Mouse (Mus musculus): ENCODE data around the gene Ptpn11. TPM values are rescaled to one million over a fixed set of nuclear protein-coding genes. Genes with fewer than 3 reads are reported as not detected.

The Ptpn11 gene
- polyA plus RNA-seq, 1 experiment from 2014 or later: 21.5 TPM

- Histone ChIP-seq H3K4me3 (ENCODE audit: low read depth, low read length) (no peak overlapping the region), H3K27me3 (replicated peaks; ENCODE audit: control insufficient read depth, insufficient read depth, low read length) (no peaks in the 10 kb centered on the region), H3K4me1 (replicated peaks; ENCODE audit: control insufficient read depth, insufficient read depth, low read length) (peaks cover 33% of the 10 kb centered on the region), H3K4me2 (no peak overlapping the region), H3K9me3 (ENCODE audit: control insufficient read depth, low read length) (no peaks in the 10 kb centered on the region), H3K36me3 (ENCODE audit: control insufficient read depth, insufficient read depth, low read length) (no peaks in the 10 kb centered on the region), H3K9ac (ENCODE audit: low read depth, low read length) (no peak overlapping the region; the same call in 1 of the 2 replicates), H3K27ac (ENCODE audit: low read depth, low read length) (peak overlapping the region; percentile 60)
- 86% methylated on average over 2 of the region's 2 CpGs for WGBS
- ATAC-seq (replicated peaks; ENCODE audit: low FRiP score) (no peak), DNase-seq (ENCODE audit: low spot score) (no peak)
Observed at GRCm38 (mm10) chr5:121197337-121197736, 6.1 kb upstream of the Ptpn11 start.

DNA sequence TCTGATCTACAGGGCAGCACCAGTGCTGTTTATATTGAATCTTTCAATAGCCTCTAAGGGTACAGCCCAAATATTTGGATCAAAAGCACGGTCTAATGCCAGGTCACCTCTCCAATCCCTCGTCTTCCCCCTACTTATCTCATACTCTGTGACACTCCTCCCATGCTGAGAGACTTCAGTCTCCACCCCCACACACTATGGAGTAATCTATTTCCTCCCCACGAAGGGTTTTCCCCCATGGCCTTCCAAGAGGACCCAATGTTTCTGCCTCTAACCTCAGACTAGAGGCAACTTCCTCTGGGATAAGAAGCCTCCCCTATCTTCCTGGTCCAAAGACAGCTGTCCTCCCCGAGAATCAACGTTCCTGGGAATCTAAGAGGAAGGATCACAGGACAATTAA is 5.6 kb upstream of the Ptpn11 start:
- 26% methylated on average over 5 of the region's 5 CpGs for WGBS
- no peaks in the 10 kb centered on the region for H3K27me3 ChIP-seq (replicated peaks; ENCODE audit: control insufficient read depth, insufficient read depth, low read length)
- H3K9me3 ChIP-seq (ENCODE audit: control insufficient read depth, low read length): no peaks in the 10 kb centered on the region
- DNase-seq (ENCODE audit: low spot score): no peak
- peak; percentile 58 for ATAC-seq (replicated peaks; ENCODE audit: low FRiP score)
- peak overlapping the region; percentile 60 for H3K27ac ChIP-seq (ENCODE audit: low read depth, low read length)
- no peaks in the 10 kb centered on the region for H3K36me3 ChIP-seq (ENCODE audit: control insufficient read depth, insufficient read depth, low read length)
- peak overlapping the region; percentile 35 for H3K9ac ChIP-seq (ENCODE audit: low read depth, low read length)
- H3K4me2 ChIP-seq: peak overlapping the region; percentile 35
- peaks cover 33% of the 10 kb centered on the region for H3K4me1 ChIP-seq (replicated peaks; ENCODE audit: control insufficient read depth, insufficient read depth, low read length)
- no peak overlapping the region for H3K4me3 ChIP-seq (ENCODE audit: low read depth, low read length)

DNA sequence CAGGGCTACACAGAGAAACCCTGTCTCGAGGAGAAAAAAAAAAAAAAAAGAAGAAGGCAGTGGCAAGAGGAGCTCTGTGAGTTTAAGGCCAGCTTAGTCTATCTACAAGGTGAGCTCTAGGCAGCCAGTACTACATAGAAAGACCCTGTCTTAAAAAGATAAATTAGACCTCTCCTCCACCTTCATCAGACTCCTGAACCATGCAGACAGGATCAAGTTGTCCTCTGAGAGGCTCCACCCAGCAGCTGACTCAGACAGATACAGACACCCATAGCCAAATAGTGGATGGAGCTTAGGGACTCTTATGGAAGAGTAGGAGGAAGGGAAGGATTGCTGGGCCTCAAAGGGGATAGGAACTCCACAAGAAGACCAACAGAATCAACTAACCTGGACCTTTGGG is 3.0 kb upstream of the Ptpn11 start:
- Histone ChIP-seq H3K9ac (ENCODE audit: low read depth, low read length) (peak overlapping the region; percentile 32), H3K9me3 (ENCODE audit: control insufficient read depth, low read length) (no peaks in the 10 kb centered on the region), H3K27ac (ENCODE audit: low read depth, low read length) (peak overlapping the region; percentile 70), H3K4me1 (replicated peaks; ENCODE audit: control insufficient read depth, insufficient read depth, low read length) (peaks cover 34% of the 10 kb centered on the region), H3K4me3 (ENCODE audit: low read depth, low read length) (no peak overlapping the region), H3K4me2 (no peak overlapping the region), H3K27me3 (replicated peaks; ENCODE audit: control insufficient read depth, insufficient read depth, low read length) (no peaks in the 10 kb centered on the region), H3K36me3 (ENCODE audit: control insufficient read depth, insufficient read depth, low read length) (no peaks in the 10 kb centered on the region)
- WGBS: 33% methylated on average over 1 of the region's 1 CpGs
- ATAC-seq (replicated peaks; ENCODE audit: low FRiP score) (peak; percentile 67), DNase-seq (ENCODE audit: low spot score) (no peak)

DNA sequence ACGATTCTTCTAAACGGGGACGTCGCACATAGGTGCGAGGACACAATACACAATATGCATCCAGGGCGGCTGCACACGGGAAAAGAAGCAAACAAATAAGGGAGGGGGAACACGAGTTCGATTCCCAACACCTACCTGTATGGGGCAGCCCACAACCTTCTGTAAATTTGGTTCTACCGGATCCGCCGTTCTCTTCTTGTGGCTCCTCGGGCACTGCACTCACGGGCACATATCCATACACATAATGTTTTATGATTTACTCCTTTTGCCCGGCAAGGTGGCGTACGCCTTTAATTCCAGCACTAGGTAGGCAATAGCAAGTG is 348 bp upstream of the Ptpn11 start:
- peak overlapping the region; percentile 80 for H3K4me2 ChIP-seq
- no peaks in the 10 kb centered on the region for H3K36me3 ChIP-seq (ENCODE audit: control insufficient read depth, insufficient read depth, low read length)
- H3K4me1 ChIP-seq (replicated peaks; ENCODE audit: control insufficient read depth, insufficient read depth, low read length): peaks cover 24% of the 10 kb centered on the region
- WGBS: 10% methylated on average over 17 of the region's 17 CpGs
- H3K27ac ChIP-seq (ENCODE audit: low read depth, low read length): peak overlapping the region; percentile 70
- H3K9me3 ChIP-seq (ENCODE audit: control insufficient read depth, low read length): no peaks in the 10 kb centered on the region
- peak overlapping the region; percentile 96 for H3K4me3 ChIP-seq (ENCODE audit: low read depth, low read length)
- H3K9ac ChIP-seq (ENCODE audit: low read depth, low read length): peak overlapping the region; percentile 94
- ATAC-seq (replicated peaks; ENCODE audit: low FRiP score) (peak; percentile 21; the same call in 1 of the 2 replicates), DNase-seq (ENCODE audit: low spot score) (no peak)
- H3K27me3 ChIP-seq (replicated peaks; ENCODE audit: control insufficient read depth, insufficient read depth, low read length): no peaks in the 10 kb centered on the region

DNA sequence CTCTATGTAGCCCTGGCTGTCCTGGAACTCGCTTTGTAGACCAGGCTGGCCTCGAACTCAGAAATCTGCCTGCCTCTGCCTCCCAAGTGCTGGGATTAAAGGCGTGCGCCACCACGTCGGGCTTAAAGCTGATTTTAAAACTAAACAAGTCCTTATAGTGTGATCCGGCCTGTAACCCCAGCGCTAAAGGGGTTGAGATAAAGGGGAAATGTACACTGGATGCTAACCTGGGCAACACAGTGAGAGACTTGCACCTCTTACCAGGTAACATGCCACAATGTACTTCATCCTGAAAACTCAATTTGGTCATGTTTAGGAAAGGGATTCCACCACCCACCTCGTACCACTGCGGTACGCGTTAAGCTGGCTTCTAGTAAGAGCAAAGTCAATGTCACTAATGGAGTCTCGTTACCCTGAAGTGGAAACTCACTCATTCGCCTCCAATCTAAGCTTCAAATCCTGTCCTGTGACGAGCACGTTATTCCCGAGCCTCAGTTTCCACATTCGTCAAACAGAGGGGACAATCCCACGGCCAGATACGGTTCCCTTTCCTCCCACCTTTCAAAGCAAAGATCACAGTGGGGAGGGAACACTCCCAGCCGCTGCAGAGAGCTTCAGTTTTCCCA is 874 bp downstream of the Ptpn11 start:
- WGBS: 20% methylated on average over 21 of the region's 21 CpGs
- no peak for ATAC-seq (replicated peaks; ENCODE audit: low FRiP score)

DNA sequence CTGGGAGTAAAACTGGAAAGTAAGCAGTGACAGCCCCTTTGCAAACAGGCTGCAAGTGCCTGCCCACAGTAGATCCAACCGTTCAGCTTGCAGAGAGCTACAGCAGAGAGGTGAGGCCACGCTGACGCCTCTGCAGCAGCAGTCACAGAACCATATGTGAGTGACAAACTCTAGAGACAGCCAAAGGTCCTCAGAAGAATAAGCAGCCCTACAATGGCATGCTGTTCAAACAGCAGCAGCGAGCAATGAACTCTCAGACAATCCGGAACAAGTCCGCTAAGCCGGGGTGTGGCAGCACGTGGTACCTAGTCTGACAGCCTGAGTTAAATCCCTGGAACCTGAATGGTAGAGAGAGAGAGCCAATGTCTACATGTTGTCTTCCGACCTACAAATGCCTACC is 2.0 kb downstream of the Ptpn11 start:
- 68% methylated on average over 9 of the region's 9 CpGs for WGBS
- DNase-seq (ENCODE audit: low spot score): no peak
- ATAC-seq (replicated peaks; ENCODE audit: low FRiP score): no peak
- Histone ChIP-seq H3K4me3 (ENCODE audit: low read depth, low read length) (peak overlapping the region; percentile 26), H3K27me3 (replicated peaks; ENCODE audit: control insufficient read depth, insufficient read depth, low read length) (no peaks in the 10 kb centered on the region), H3K9me3 (ENCODE audit: control insufficient read depth, low read length) (no peaks in the 10 kb centered on the region), H3K36me3 (ENCODE audit: control insufficient read depth, insufficient read depth, low read length) (no peaks in the 10 kb centered on the region), H3K9ac (ENCODE audit: low read depth, low read length) (no peak overlapping the region), H3K4me1 (replicated peaks; ENCODE audit: control insufficient read depth, insufficient read depth, low read length) (peaks cover 43% of the 10 kb centered on the region), H3K27ac (ENCODE audit: low read depth, low read length) (no peak overlapping the region), H3K4me2 (peak overlapping the region; percentile 40)

More for the DNA sequence above, 874 bp downstream of the Ptpn11 start:
- Histone ChIP-seq H3K36me3 (ENCODE audit: control insufficient read depth, insufficient read depth, low read length) (no peaks in the 10 kb centered on the region), H3K9me3 (ENCODE audit: control insufficient read depth, low read length) (no peaks in the 10 kb centered on the region), H3K4me2 (peak overlapping the region; percentile 80), H3K27me3 (replicated peaks; ENCODE audit: control insufficient read depth, insufficient read depth, low read length) (no peaks in the 10 kb centered on the region), H3K4me3 (ENCODE audit: low read depth, low read length) (peak overlapping the region; percentile 96), H3K9ac (ENCODE audit: low read depth, low read length) (peak overlapping the region; percentile 94), H3K27ac (ENCODE audit: low read depth, low read length) (peak overlapping the region; percentile 70), H3K4me1 (replicated peaks; ENCODE audit: control insufficient read depth, insufficient read depth, low read length) (peaks cover 31% of the 10 kb centered on the region)
- no peak for DNase-seq (ENCODE audit: low spot score)

DNA sequence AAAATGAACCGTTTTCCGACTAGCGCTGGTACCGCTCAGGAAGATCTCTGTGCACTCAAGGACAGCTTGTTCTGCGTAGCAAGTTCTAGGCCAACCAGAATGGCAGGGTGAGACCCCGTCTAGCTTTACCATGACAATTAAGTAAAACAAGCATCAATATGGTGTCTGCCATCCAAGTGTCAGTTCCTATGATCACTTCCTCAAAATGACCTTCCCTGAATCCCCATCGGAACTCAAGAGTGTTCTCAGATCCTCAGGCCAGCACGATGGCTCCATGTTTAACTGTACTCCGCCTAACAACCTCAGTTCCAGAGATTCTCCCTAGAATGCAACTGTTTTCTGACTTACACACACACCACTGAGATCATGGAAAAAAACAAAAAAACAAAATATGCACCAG is 2.9 kb downstream of the Ptpn11 start:
- no peak overlapping the region for H3K9ac ChIP-seq (ENCODE audit: low read depth, low read length)
- no peak overlapping the region for H3K27ac ChIP-seq (ENCODE audit: low read depth, low read length)
- H3K27me3 ChIP-seq (replicated peaks; ENCODE audit: control insufficient read depth, insufficient read depth, low read length): no peaks in the 10 kb centered on the region
- 81% methylated on average over 9 of the region's 9 CpGs for WGBS
- H3K9me3 ChIP-seq (ENCODE audit: control insufficient read depth, low read length): no peaks in the 10 kb centered on the region
- peak overlapping the region; percentile 40 for H3K4me2 ChIP-seq
- H3K4me1 ChIP-seq (replicated peaks; ENCODE audit: control insufficient read depth, insufficient read depth, low read length): peaks cover 48% of the 10 kb centered on the region
- no peak for ATAC-seq (replicated peaks; ENCODE audit: low FRiP score)
- no peaks in the 10 kb centered on the region; the same call in 1 of the 2 replicates for H3K36me3 ChIP-seq (ENCODE audit: control insufficient read depth, insufficient read depth, low read length)
- no peak overlapping the region for H3K4me3 ChIP-seq (ENCODE audit: low read depth, low read length)
- DNase-seq (ENCODE audit: low spot score): no peak

- no peaks in the 10 kb centered on the region for H3K9me3 ChIP-seq (ENCODE audit: control insufficient read depth, low read length)
- H3K27ac ChIP-seq (ENCODE audit: low read depth, low read length): no peak overlapping the region
- 88% methylated on average over 8 of the region's 8 CpGs for WGBS
- H3K36me3 ChIP-seq (ENCODE audit: control insufficient read depth, insufficient read depth, low read length): no peaks in the 10 kb centered on the region; the same call in 1 of the 2 replicates
- H3K4me2 ChIP-seq: peak overlapping the region; percentile 9; the same call in 1 of the 2 replicates
- DNase-seq (ENCODE audit: low spot score) (no peak), ATAC-seq (replicated peaks; ENCODE audit: low FRiP score) (no peak)
- H3K4me1 ChIP-seq (replicated peaks; ENCODE audit: control insufficient read depth, insufficient read depth, low read length): peaks cover 49% of the 10 kb centered on the region
- H3K9ac ChIP-seq (ENCODE audit: low read depth, low read length): no peak overlapping the region
- no peak overlapping the region for H3K4me3 ChIP-seq (ENCODE audit: low read depth, low read length)
- H3K27me3 ChIP-seq (replicated peaks; ENCODE audit: control insufficient read depth, insufficient read depth, low read length): no peaks in the 10 kb centered on the region
Observed at GRCm38 (mm10) chr5:121187580-121188001, 3.6 kb downstream of the Ptpn11 start.

GRCm38 (mm10) chr5:121184945-121185551 is 6.1 kb downstream of the Ptpn11 start:
- no peak for DNase-seq (ENCODE audit: low spot score)
- H3K9me3 ChIP-seq (ENCODE audit: control insufficient read depth, low read length): no peaks in the 10 kb centered on the region
- H3K4me3 ChIP-seq (ENCODE audit: low read depth, low read length): 0 out of 2 replicates have a peak overlapping the region, but pooled peaks have one; percentile 11
- no peaks in the 10 kb centered on the region; the same call in 1 of the 2 replicates for H3K36me3 ChIP-seq (ENCODE audit: control insufficient read depth, insufficient read depth, low read length)
- ATAC-seq (replicated peaks; ENCODE audit: low FRiP score): peak; percentile 60
- H3K9ac ChIP-seq (ENCODE audit: low read depth, low read length): peak overlapping the region; percentile 7
- H3K27ac ChIP-seq (ENCODE audit: low read depth, low read length): peak overlapping the region; percentile 75
- H3K27me3 ChIP-seq (replicated peaks; ENCODE audit: control insufficient read depth, insufficient read depth, low read length): no peaks in the 10 kb centered on the region
- peaks cover 61% of the 10 kb centered on the region for H3K4me1 ChIP-seq (replicated peaks; ENCODE audit: control insufficient read depth, insufficient read depth, low read length)
- WGBS: 12% methylated on average over 11 of the region's 11 CpGs
- peak overlapping the region; percentile 46 for H3K4me2 ChIP-seq

All from liver, embryonic 11.5 days (tissue).